Mouse (Mus musculus): ENCODE measurements around the gene Dnajc14.

GRCm38 (mm10) chr10:128803771-128804270, at the start of gene Dnajc14:
- TF ChIP-seq CTCF (IDR thresholded peaks at IDR 0.05; ENCODE audit: insufficient read depth, low read depth, low read length): no peak
- no peak for TF ChIP-seq POLR2A (IDR thresholded peaks at IDR 0.05; ENCODE audit: insufficient read depth, low read depth, low read length)

Measured in olfactory bulb, adult 2 months (tissue).